Mouse (Mus musculus) left cerebral cortex, adult 11 months (tissue): ENCODE data around the gene Eno4.

Experiments
- DNase-seq: peaks from one replicate; pipeline ENCODE4 v3.0.0; 2022; ENCODE audit warnings: low spot score

Gene Eno4

DNA sequence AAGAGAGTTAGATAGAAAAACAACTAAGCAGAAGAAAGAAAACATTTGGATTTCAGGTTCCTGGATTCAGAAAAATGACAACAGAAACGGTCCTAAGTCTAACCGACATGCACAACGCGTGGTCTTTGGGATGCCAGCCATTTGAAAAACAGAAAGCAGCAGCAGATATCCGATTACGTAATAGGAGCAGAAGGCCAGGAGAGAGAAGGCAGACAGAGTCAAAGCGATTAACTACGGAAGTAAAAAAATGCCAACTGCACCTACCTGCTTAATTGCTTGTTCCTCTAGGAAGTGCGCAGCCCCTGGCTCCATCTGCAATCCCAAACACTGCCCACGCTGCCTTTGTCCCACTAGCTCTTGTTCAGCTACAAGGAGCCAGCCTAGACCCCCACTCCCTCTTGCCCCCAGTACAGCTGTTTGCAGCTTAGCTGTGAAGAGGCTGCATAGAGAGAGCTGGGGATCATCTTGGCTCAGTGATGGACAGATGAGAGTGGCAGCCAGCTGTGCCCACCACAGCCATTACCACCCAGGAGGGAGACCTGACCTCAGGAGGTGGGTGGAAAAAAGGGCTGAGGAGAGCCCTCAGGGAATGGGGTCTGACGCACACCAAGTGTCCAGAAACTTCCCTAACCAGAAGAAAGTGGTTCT is 32.1 kb downstream of the Eno4 start:
- DNase-seq: no peak

DNA sequence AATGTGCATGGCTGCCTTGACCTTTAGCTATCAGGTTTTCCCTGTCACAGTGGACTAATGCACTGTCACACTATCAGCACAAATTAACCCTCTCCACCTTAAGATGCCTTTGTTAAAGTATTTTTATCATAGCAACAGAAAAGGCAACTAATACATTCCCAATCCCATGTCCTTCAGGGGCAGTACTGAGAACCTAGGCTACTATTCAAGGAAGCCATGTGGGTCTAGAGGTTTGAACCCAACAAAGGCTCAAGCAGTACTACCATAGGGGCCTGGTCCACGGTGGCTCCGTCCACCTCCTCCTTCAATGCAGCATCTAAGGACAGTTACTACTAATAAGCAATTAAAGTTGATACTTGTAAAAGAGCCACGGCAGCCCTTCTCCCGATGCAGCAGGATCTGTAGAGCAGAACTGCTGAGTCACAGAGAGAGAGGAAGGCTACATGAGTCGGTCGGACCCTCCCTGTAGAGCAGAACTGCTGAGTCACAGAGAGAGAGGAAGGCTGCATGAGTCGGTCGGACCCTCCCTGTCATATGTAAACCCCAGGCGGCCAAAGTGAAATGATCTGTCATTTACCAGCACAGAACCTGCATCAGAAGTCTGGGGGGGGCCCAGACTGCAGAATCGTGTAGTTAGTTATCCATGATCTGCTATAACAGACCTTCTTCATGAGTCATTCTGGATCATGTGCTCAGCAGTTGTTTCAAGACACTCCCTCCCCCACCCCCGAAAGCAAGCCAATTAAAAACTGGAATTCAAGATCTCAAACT is 35.4 kb downstream of the Eno4 start:
- DNase-seq: peak; percentile 37

DNA sequence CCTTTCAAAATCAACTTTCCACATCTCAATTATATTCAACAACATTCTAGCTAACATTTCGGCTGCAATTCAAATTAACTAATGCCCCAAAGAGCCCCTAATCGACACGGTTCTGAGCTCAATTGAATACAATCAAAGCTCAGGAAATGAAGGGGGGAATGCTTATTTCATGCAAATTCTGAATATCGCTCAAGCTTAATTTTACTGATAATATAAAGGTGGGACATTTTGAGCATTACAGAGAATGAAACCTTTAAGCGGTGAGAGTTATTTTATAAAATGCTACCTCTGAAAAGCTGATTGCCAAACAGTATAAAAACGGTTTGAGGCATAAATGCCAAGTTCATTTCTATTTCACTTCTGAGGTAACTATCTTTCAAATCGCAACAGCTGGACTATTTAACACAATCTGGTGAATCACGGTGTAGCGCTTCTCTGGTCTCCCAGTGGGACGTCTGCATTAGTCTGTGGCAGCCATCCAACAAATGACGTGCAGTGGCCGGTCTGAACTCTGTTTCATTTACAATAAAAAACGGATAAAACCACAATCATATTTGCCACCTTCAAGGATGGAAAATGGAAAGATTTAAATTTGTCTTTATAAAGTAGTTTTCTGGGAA is 36.3 kb downstream of the Eno4 start:
- DNase-seq: no peak

DNA sequence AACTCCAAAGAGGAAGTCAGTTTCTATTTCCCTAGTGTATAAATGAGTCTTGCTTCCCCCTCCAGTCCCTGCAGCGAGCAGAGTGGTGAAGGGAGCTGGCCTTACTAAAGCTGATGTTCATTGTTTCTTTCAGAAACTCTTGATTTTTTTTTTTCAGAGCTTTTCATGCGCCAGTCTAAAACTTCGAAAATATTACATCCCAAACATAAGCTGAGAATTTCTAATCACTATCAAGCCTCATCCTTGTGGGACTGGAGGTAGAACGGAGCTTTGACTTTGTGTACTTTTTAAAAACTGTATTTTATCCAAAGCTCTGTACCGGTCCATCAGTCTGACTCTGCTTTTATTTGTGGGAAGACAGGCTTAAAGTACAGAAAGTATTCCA is 36.8 kb downstream of the Eno4 start:
- DNase-seq: no peak

DNA sequence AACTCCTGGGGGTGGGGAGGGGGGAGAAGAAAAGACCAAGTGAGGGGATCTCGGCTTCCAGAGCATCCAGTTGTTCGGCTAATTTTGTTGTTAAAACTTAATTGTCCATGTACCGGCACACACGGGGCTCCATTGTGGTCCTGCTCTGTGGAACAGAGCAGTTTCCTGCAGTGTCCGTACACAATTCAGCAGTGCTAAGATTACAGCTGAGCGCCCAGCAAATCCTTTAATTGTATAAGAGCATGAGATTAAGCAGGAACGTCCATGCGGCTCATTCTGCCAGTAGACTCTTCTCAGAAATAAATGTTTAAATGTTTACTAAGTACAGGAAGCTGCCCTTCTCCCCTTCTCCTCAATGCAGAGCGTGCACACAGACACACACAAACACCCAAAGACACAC is 38.3 kb downstream of the Eno4 start:
- no peak for DNase-seq

DNA sequence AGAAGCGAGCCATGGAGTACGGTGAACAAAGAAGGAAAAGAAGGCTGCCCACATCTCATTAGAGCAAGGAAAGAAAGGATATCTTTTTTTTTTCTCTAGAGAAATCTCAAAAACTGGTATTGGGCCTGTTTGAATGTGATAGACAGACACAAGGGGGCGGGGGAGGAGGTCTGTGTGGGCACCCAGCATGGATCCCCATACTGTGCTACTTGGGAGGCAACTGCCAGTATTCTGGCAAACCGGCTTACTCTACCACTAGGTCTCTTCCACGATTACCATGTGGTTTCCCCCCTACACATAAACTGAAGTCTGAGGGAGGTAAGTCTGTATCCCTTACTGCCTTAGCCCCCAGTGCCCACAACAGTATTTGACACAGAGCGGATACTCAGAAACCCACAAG is 59.6 kb downstream of the Eno4 start:
- no peak for DNase-seq

DNA sequence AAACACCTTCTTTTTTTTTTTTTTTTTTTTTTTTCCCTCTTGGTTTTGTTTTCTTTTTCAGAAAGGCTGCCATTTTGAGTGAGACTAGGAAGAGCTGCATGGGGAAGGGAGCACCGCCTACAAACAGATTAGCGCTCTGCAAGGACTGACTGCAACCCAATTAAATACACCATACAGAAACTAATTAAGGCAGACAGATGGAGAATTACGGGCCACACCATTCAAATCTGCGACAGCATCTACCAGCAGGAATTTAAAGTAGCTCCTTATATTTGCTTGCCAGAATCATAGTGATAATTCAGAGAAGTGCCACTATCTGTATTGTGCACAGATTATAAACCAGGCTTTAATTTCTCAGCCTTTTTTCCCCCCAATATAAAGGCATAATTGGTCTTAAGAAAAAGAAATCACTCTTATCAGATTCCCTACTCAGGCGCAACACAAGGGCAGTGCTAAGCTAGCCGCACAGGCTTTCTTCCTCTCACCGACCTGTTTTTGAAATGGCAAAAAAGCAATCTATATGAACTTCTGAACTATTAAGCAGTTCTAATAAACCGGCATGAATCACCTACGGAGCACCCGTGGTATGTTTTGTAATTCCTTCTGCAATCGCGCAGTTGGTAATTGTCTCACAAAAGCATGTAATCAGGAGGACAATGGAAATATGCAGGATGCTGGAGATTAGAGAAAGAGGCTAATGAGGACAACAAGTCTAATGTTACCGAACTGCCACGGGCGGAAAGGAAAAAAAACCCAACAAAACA is 63.5 kb downstream of the Eno4 start:
- no peak for DNase-seq

DNA sequence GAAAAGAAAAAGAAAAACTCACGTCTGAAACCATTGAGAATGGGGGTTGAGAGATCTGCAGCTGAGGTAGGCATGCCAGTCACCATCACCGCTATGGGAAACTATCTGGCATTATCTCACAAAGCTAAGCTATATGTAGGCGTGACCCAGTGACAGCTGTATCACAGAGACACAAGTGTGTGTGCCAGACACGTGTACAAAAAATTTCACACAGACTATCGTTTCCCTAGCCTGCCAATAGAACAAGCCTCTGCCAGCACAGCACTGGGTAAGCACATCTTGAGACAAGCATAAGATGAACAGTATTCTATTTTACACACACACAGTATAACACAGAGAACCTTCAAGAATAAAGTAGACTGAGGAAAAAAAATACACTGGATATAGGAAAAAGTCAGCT is 67.6 kb downstream of the Eno4 start:
- no peak for DNase-seq
